Mouse (Mus musculus) mouse trophoblast stem cell (cell line): ENCODE measurements around the gene Supt4a.

Experiments
- in situ Hi-C, 2 experiments: fragments of 300-500 bp; cut with MseI, MboI; formaldehyde crosslinking; loops; 2 replicates in 1 of 2; 3 replicates in 1 of 2; pipeline ENCODE4 v1.15.1; 2025

Gene Supt4a

DNA sequence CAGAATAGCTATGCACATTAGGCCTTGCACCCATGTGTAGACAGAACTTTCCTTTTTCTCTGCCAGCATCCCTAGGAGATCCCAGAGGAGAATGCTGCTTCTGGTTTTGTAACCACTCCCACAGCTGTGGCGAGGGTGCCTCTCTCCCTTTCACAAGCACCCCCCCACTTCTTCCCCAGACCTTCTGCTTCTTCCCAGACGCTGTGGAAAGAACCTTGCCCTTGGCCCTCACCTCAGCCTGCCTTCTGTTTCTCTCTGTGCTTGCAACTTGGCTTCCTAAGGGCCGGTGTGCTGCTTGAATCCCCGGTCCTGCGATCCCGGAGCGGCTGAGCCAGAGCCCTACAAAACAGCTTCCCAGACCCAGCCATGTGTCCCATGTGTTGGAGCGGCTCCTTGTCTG, 13.7 kb downstream of the Supt4a start:
- in situ Hi-C loops: no loop called here

DNA sequence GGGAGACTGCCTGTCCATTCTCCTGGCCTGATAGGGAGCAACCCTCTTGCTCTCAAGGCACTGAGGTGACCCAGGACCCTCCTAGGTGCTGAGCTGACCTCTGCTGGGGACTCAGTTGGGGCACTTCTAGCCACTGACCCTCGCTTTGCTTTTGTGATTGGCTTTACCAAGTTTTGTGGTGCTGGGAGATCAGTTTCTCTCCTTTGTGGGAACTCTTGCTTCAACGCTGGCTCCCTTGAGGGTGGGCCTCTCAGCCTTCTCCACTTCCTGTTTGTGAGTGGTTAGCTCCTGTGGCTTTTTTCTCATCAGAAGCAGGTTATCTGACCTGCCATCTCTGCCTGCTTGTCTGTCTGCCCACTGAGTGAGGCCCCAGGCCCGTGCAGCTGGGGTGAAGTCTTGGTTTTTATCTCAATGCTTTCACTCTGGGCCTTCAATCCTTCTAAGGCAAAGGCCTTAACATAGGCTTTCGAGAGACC, 14.2 kb downstream of the Supt4a start:
- in situ Hi-C loops: no loop called here

DNA sequence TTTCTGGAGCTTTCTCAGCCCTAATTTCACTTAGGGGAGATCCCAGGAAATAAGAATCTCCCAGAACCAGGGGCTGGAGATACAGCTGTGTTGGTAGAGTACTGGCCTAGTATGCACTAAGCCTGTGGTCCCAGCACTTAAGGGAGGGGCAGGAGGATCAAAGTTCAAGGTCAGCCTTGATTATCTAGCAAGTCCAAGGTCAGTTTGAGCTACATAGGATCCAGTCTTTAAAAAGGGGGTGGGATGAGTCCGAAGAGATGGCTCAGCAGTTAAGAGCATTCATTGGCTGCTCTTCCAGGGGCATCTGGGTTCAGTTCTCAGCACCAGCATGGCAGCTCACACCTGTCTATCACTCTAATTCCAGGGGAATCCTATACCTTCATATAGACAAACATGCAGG, 15.0 kb downstream of the Supt4a start:
- in situ Hi-C loops: no loop called here

DNA sequence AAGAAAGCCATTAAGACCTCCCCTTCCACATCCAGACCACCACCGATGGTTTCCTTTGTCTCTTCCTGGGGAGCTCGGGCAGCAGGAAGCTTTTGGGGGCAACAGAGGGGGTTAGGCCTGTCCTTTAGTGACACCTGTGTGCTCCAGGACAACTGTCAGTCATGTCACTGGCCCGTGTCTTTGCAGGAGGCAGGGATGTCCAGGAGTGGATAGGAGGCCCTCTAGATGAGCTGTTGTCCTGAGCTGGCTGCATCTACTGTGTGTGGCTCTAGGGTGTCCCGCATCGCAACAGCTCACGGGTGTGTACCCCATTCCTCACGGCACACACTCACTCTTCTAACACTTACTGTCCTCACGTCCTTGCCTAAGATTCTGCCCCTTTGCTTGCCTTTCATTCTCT, 15.9 kb downstream of the Supt4a start:
- in situ Hi-C loops: no loop called here

DNA sequence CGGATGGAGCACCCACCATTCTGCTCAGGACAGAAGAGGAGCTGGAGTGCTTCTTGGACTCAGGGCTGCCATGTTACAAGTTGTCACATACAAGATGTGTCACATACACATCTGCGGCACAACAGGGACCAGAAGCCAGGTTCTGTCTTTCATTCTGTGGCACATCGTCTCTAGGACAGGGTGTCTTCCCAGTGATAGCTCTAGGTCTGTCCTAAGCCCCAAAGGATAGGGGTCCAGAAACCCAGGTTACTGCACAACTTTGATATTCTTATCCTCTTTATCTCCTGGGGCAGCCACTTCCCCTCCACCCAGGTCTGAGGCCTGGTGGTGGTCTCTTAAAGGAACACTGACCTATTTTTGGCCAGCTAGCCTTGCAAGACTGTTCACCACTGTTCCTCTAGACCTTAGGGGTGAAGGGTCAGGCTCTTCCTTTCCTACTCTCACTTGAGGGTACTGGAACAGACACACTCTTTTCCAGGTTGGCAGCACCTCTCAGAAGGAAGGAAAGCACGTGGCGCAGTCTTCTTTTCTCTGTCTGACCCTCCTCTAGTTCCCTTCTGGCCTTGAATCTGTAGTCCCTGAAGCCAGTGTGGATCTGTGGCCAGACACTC, 16.6 kb downstream of the Supt4a start:
- in situ Hi-C loops: no loop called here

DNA sequence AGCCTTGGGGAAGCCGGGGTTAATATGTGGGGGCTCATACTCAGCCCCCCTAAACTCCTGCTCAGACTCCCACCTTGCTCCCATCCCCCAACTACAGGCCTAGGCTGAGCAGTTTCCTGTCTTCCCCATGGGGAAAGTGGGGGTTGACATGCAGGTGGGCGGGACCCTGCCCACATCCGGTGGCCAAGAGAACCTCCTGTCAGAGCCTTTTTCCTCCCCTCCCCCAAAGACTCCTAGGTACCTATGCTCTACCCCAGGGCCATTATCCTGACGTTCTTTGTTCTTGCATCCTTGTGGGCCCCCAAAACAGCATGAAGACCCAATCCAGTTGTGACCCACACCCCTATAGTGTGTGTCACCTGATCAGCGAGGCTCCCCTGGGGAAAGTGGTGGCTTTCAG, 17.3 kb downstream of the Supt4a start:
- in situ Hi-C loops: no loop called here

DNA sequence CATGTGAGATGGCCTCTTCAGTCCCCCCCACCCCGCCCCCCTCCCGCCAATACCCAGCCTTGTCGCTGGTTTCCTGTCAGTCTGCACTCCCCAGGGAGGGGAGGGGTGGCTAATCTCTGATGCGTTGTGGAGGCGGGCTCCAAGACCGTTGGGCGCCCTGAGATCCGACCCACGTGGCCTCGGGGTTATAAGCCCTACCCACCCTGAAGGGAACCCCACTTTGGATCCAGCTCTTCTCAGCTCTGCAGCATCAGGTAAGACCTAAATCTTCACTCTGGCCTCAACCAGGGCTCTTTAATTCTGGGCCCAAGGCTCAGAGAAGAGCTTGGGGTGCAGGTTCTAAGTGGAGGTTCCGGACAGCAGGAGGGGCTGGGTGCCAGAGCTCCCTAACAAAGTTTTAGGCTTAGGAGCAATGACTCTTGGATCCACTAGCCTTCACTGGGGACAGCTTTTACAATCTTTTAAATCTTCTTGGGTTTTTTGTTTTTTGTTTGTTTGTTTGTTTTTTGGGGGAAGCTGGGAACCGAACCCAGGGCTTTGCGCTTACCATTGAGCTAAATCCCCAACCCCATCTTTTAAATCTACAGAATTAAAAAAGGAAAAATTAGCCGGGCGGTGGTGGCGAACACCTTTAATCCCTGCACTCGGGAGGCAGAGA, 18.1 kb downstream of the Supt4a start:
- in situ Hi-C loops: no loop called here

DNA sequence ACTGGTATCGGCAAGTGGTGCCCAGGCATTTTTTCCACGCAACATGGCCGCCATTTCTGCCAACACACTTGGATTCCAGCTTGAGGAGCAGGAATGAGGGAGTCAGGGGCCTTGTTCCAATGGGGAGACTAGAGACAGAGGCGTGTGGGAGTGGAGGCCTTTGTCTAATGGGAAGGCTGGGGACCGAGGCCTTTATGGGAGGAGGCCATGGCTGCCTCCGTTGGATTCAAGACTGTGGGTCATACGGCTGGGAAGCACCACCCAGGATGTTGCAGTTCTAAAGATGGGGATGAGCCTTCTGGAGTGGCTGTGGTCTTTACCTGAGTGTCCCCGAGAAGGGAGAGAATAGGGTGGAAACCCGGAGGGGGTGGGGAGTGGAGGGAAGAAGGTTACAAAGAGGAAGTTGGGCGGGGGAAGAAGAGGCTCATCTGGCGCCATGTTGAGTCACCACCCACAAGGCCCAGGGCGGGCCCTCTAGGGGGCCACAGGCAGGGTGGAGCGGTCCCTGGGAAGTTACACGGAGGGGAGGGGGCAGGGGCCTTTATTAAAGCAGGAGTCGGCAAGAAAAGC, 19.0 kb downstream of the Supt4a start:
- in situ Hi-C loops: no loop called here

DNA sequence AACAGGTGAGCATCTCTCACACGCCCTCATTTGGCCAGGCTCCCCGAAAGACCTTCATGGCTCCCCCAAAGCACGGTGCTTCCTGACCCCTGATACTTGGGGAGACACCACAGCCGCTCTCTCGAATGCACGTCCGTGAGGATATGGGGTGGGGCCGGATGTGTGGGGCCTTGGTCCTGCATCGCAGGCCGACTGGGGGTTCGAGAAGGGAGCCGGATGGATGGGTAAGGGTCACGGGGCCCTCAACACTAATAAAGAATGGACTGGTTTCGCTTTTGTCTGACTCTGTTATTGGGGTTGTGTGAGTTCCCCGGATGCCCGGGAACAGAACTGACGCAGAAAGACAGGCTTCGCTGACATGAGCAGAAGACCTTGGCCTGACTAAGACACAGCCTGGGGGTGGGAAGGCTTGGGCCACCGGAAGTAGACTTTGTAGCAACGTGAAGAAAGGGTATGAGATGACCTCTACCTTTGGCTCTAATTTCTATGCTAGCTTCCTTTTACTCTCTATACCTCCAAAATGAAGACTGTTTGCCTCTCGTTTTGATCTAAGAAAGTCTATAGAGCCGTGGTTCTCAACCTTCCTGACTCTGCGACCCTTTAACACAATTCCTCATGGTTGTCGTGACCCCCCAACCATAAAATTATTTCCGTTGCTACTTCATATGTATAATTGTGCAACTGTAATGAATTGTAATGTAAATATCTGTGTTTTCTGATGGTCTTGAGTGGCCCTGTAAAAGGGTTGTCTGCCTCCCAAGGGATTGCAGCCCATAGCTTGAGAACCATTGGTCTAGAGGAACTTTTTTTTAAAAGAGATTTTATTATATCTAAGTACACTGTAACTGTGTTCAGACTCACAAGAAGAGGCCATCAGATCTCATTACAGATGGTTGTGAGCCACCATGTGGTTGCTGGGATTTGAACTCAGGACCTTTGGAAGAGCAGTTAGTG, 19.9 kb downstream of the Supt4a start:
- in situ Hi-C loops: no loop called here

DNA sequence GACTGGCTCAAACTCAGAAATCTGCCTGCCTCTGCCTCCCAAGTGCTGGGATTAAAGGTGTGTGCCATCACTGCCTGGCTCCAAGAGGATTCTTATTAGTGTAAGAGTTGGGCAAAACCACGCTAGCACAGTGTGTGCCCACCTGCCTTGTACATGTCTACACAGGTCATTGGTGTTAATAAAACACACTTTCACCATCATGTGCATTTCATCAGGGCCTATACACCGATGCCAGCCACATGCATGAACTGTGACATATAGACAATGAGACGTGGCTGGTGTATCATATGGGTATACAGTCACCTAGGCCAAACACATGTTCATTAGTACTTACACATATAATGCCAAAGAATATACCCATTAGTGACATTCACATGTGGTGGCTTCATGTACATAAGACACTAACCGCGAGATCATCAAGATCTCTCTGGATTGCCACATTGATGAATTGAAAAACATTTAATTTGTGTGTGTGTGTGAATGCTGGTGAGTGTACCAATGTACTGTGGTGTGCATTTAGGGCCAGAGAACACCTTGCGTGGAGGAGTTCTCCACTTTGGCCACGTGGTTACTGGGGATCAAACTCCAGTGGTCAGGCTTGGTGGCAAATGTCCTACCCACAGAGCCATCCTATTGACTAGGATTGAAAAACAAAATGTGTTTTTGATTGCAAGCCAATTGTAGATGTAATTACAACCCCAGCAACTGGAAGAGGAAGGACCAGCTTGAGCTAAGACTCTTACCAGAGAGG, 21.0 kb downstream of the Supt4a start:
- in situ Hi-C loops: no loop called here

DNA sequence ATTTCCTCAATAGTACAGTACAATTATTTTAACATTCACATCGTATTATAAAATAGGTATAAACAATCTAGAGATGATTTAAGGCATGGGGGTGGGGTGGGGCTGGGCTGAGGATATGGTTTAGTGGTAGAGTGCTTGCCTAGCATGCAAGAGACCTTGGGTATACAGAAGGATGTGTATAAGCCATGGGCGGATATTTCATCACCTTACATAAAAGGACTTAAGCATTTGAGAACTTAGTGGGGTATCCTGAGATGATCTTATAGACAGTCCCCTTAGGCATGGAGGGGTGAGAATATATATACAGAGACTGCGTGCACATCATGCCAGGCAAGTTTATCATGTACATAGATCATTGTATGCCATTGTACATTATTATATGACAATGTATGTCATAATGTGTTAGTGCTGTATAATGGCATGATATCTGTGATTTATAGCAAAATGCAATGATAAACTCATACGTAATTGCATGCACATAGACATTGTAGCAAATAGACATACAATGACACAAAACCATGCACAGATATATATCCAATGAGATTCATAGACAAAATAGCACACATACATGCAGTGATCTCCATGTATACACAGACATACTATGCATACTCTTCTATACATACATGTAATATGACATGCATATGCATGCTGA, 21.7 kb downstream of the Supt4a start:
- in situ Hi-C loops: no loop called here

DNA sequence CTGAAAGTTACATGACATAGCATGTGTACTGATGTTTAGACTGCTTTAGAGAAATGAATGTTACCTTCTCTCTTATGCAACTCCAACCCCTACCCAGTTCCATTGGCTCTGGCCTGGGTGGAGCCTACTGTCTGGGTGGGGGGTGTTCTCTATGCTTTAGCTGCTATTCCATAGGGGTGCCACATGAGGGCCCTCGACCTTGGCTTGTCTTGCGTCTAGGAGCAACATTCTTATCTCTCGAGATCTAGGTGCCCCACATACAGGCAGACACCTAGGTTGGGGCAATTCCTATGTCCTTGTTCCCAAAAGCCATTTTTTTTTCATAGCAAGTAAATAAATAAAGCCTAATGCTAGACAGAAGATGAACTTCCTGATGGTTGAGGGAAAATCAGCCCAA, 22.3 kb downstream of the Supt4a start:
- in situ Hi-C loops: no loop called here

DNA sequence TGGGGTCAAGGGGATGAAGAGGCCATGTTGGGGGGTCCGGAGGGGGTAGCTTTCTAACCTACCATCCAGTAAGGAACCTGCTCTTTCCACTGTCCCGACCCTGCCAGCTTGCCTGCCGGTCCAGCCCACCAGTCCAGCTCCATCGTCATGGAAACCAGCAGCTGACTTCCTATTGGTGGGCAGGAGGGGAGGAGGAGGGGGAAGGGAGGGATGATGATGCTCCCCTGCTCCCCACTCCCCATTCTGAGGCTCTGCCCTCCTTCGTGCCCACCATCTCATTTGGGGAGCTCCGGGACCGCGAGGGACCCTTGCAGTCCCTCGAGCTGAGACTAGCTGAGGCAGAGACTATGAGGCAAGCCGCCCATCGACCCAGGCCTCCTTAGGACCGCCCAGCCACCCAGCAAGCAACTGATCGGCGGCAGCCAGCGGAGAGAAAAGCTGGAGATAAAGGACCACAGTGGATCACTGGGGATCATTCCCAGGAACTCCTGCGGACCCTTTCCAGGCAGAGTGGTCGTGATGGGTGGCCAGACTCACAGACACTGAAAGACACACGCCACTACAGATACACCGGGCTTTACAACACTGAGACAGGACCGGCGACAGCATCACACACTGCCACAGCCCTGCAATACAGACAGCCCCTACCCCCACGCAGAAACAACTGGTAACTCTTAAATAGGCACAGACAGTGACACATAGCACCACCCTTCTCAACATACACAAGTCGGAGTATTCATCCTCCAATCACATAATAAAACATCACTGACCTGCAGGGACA, 23.1 kb downstream of the Supt4a start, which contains the start of gene Tspoap1:
Tspoap1 (plus strand) TSS at position 241 of the 781 bp plus-strand sequence.
- in situ Hi-C loops: no loop called here

DNA sequence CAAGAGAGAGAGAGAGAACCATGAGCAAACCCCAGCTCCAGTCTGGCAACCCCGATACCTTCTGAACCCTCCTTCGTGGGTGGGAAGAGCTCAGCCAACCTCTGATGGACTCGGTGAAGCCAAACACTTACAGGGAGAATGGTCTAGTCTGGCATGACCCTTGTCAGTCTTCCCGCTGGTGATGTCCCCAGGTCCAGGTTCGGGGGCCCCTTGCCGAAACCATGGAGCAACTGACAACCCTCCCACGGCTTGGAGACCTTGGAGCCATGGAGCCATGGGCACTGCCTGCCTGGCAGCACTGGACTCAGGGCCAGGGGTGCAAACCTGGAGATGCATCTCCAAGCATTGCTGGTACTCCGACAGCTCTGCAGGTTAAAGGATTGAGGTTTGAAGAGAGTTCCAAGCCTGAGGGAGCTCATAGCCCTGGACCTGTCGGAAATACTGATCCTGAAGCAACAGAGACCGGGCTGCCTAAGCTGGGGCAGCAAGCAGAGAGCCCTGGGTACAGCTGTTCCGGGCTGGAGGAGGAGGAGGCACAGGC, 23.9 kb downstream of the Supt4a start:
- in situ Hi-C loops: no loop called here

DNA sequence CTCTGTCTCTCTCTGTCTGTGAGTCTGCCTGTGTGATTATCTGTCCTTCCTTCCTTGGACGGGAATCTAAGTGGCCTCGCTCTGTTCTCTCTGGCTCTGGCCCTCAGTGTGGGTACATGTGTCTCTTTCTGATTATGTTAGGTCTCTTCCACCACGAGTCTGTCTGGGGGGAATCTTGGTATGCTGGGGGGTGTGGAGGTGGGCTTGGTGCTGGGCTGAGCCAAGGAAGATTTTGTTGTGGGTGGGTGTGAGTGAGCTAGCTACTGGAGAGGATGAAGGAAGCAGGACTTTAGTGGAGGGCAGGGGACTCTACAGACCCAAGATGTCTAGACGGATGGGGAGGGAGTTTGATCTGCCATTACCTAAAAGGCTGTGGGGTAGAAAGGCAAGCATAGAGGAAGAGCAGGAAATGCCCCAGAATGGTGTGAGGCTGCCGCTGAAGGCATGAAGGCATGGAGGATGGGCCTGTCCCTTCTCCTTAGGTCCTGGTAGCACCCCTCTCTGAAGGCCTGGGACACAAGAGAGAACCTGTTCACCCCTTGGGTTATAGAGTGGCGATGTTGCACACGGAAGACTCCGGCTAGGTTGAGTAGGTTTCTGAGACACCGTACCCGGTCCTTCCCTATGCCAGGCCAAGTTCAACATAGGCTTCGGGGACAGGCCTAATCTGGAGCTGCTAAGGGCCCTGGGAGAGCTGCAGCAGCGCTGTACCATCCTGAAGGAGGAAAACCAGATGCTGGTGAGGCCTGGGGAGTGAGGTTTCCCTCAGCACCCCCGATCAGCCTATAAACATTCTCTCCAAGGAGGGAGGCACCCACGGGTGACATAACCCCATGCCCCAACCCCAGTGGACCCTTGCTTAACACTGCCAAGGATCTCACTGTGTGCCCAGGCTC, 24.7 kb downstream of the Supt4a start:
- in situ Hi-C loops: no loop called here

DNA sequence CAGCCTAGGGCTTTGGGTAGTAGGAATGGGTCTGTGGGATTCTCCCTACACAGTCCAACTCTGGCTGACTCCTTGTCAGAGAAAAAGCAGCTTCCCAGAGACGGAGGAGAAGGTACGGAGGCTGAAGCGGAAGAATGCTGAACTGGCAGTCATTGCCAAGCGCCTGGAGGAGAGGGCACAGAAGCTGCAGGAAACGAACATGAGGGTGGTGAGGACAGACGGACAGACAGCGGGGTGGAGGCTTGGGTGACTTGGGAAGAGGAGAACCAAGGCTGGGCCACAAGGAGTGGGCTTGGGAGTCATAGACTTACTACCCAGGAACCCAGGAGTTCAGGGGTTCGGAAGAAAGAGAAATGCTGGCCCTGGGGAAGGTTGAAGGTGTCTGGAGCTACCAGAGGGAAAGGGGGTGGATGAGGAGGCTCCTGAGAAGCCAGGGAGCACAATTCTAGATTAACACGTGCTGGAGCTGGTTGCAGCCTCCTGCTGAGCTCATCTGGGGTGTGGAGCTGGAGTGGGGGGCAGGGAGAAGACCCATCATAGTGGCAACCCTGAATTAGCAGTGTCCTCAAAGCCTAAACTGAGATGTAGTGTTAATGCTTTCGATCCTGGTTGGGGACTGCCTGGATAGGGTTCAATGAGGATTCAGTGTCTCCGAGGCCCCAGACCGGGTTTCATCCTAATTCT, 25.5 kb downstream of the Supt4a start:
- in situ Hi-C loops: no loop called here

DNA sequence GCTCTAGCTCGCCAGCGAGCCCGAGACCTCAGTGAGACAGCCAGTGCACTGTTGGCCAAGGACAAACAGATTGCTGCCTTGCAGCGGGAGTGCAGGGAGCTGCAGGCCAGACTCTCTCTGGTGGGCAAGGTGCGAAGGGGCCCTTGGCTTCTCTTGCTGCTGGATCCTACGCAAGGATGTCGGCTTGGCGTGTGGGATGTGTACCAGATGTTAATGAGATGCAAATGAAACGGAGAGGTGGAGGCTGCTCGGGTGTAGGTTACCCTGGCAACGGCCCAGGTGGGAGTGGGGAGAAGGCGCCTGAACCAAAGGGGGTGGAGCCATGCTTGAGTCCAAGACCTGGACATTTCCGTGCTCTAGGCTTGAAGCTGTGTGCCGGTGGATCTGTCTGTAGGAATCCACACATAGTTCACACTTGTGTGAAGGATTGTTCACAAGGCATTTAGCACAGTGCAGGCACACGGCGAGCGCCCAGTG, 26.2 kb downstream of the Supt4a start:
- in situ Hi-C loops: no loop called here
